Comparison of ENCODE assay signal across 11 mouse cellular contexts in genomic region chr10:21378196-21378944, GRCm38 (mm10). TPM values are rescaled to one million over a fixed set of nuclear protein-coding genes. Genes with fewer than 3 reads are reported as not detected.
DNase-seq lines count a peak whose midpoint lies in the region; ATAC-seq and TF ChIP-seq lines count a peak whose summit lies in the region.
"Had no signal": no experiment of that assay in that cellular context is flagged by ENCODE, and none has a peak within 500 bp of the region (broad histone marks: within the 10 kb centered on the region; RNA-seq: fewer than 3 reads in every experiment).

No protein-coding gene starts in this region.

- no peak for TF ChIP-seq POLR2A in olfactory bulb, adult 2 months (IDR thresholded peaks at IDR 0.05; ENCODE audit: insufficient read depth, low read depth, low read length)

- H3K9me3 ChIP-seq in kidney, postnatal 0 days (replicated peaks; ENCODE audit: low read length) = no peaks in the 10 kb centered on the region
- H3K9me3 ChIP-seq: neural tube, embryonic 13.5 days had no signal

- no peak for ATAC-seq in kidney, postnatal 0 days (replicated peaks; ENCODE audit: low FRiP score, low read depth)

- peak; percentile 66 for TF ChIP-seq CTCF in kidney, postnatal 0 days (IDR thresholded peaks at IDR 0.05; ENCODE audit: low read depth)
- peak; percentile 39; the same call in 1 of the 2 replicates for TF ChIP-seq CTCF in olfactory bulb, adult 2 months (IDR thresholded peaks at IDR 0.05; ENCODE audit: insufficient read depth, low read depth, low read length)

- DNase-seq in adrenal gland, adult 2 months = peak; percentile 15
- DNase-seq in adrenal gland, adult 18-20 months (ENCODE audit: low spot score in 2 of 2) = no peak
- DNase-seq in right cerebral cortex, adult 18-20 months = peak; percentile 39
- no peak for DNase-seq in right cerebral cortex, postnatal 14 days
- peak; percentile 18 for DNase-seq in kidney, postnatal 0 days (ENCODE audit: low spot score)
- no peak for DNase-seq in ovary, postnatal 10 days (ENCODE audit: low spot score)
- DNase-seq in gastrocnemius, postnatal 36 days = no peak

- intact Hi-C loops in gastrocnemius, postnatal 36 days (cut with DNase I) = no loop called here

- no peaks in the 10 kb centered on the region for H3K27me3 ChIP-seq in kidney, postnatal 0 days (ENCODE audit: insufficient read depth, low read length)
- H3K27me3 ChIP-seq: neural tube, embryonic 13.5 days had no signal

- WGBS in kidney, postnatal 0 days = 66% methylated on average over 9 of the region's 9 CpGs
- 70% methylated on average over 9 of the region's 9 CpGs for WGBS in olfactory bulb, adult 2 months

- H3K4me2 ChIP-seq in kidney, postnatal 0 days (ENCODE audit: low read length) = no peak overlapping the region
- H3K4me2 ChIP-seq: neural tube, embryonic 13.5 days had no signal

- no peaks in the 10 kb centered on the region for H3K4me1 ChIP-seq in kidney, postnatal 0 days (replicated peaks; ENCODE audit: insufficient read depth, low read length)
- no peaks in the 10 kb centered on the region; the same call in 1 of the 2 replicates for H3K4me1 ChIP-seq in olfactory bulb, adult 2 months (ENCODE audit: control insufficient read depth, insufficient read depth, low read length)
- H3K4me1 ChIP-seq: neural tube, embryonic 13.5 days had no signal

- no peaks in the 10 kb centered on the region for H3K36me3 ChIP-seq in kidney, postnatal 0 days (ENCODE audit: insufficient read depth, low read length)
- H3K36me3 ChIP-seq: neural tube, embryonic 13.5 days had no signal

- no peak overlapping the region for H3K27ac ChIP-seq in kidney, postnatal 0 days
- no peak overlapping the region for H3K27ac ChIP-seq in olfactory bulb, adult 2 months (ENCODE audit: insufficient read depth, low read depth, low read length)
- H3K27ac ChIP-seq: neural tube, embryonic 13.5 days had no signal

- H3K4me3 ChIP-seq in kidney, postnatal 0 days (replicated peaks; ENCODE audit: low read depth, low read length) = no peak overlapping the region
- no peak overlapping the region for H3K4me3 ChIP-seq in olfactory bulb, adult 2 months (ENCODE audit: insufficient read depth, low read depth, low read length)
- H3K4me3 ChIP-seq: neural tube, embryonic 13.5 days had no signal

- no peak overlapping the region for H3K9ac ChIP-seq in kidney, postnatal 0 days (ENCODE audit: low read depth, low read length)
- H3K9ac ChIP-seq: neural tube, embryonic 13.5 days had no signal

RNA-seq across cellular contexts. Expression of gene Aldh8a1, which starts 1.3 kb away (rescaled TPM):
- under 1 TPM in 1 of 2 experiments, not detected in 1; 0.46 TPM for total RNA-seq in adrenal gland, adult 2 months (2021)
- not detected in 2 replicates for polyA plus RNA-seq in adrenal gland, adult 2 months (2012; rRNA removed)
- total RNA-seq in adrenal gland, adult 18-20 months (2021) = under 1 TPM in 1 of 2 experiments, not detected in 1; 0.40 TPM
- polyA plus RNA-seq in kidney, postnatal 0 days (2015; fragmentation: Nextera tagmentation; extraction: Ambion mirVana) = 4.7 and 4.8 TPM in 2 replicates
- not detected in 2 replicates for polyA plus RNA-seq in olfactory bulb, adult 2 months (2012; ENCODE audit: insufficient read depth, insufficient read length, low replicate concordance, missing spikeins)
- not detected for total RNA-seq in gastrocnemius, postnatal 36 days (2021)
- total RNA-seq: heart, postnatal 36 days had no signal
- polyA plus RNA-seq: C2C12; neural tube, embryonic 13.5 days had no signal

Comparison
In these comparisons a context has a peak if more than half of its experiments do, and no peak if none do; other contexts are left out.
1. DNase-seq: peak in adrenal gland, adult 2 months (single experiment), right cerebral cortex, adult 18-20 months (single experiment) and kidney, postnatal 0 days (single experiment); none in adrenal gland, adult 18-20 months (0 of 2), right cerebral cortex, postnatal 14 days (single experiment), ovary, postnatal 10 days (single experiment) and gastrocnemius, postnatal 36 days (0 of 2).